Mouse (Mus musculus): ENCODE results near the gene Loxl3. TPM values are rescaled to one million over a fixed set of nuclear protein-coding genes. Genes with fewer than 3 reads are reported as not detected.

Loxl3 gene
- polyA plus RNA-seq, 1 experiment = 3.1 TPM

DNA sequence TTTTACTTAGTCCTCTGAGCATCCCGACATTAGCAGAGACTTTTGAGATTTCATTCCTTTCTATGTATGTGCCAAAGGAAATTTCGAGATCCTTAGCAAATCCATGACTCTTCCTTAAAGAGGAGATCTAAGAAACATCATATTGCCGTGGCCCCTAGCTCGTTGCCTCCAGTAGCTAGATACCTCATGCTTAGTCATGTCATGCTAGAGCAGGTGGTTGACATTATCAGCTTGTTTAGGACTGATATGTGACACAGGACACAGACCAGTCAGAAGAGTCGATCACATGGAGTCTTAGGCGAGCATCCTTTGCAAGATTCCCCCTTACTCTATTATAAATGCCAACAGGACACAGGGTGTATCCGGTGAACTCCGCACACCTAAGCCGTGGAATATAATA, 11.0 kb upstream of the Loxl3 start:
- WGBS = 89% methylated on average over 9 of the region's 9 CpGs
- no peak for TF ChIP-seq POLR2A (IDR thresholded peaks at IDR 0.05; ENCODE audit: low read depth, low read length)
- TF ChIP-seq CTCF (IDR thresholded peaks at IDR 0.05; ENCODE audit: extremely low read depth, insufficient read depth, insufficient read length, insufficient replicate concordance) = no peak
- Histone ChIP-seq H3K4me3 (ENCODE audit: extremely low read depth, insufficient read depth, insufficient read length) (no peak overlapping the region), H3K27me3 (ENCODE audit: control insufficient read depth, insufficient read depth, low read length) (no peaks in the 10 kb centered on the region), H3K36me3 (ENCODE audit: control insufficient read depth, insufficient read depth, low read length) (no peaks in the 10 kb centered on the region), H3K4me1 (ENCODE audit: control insufficient read depth, insufficient read depth, insufficient read length) (peaks cover 4% of the 10 kb centered on the region; the same call in 1 of the 2 replicates), H3K27ac (ENCODE audit: insufficient read depth, low read length) (no peak overlapping the region)
- DNase-seq (ENCODE audit: low read depth in 1 of 2, low spot score in 2 of 2) = no peak

DNA sequence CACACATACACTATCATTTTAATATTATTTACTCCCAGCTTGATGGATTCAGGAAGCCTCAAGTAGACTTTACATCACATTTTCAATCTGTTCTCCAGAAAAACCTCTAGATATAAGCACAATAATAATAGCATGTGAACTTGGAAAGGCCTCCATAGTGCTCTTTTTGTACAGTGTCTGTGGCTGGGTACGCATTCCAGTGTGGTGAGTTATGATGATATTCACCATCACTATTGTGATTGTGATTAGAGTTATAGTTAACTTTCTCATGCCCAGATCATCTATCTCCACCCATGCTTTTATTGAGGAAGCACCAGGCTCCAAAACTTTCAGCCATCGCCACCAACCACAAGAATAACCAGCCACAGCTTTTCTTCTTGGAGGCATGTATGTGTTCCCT, 10.2 kb upstream of the Loxl3 start:
- no peak for TF ChIP-seq CTCF (IDR thresholded peaks at IDR 0.05; ENCODE audit: extremely low read depth, insufficient read depth, insufficient read length, insufficient replicate concordance)
- no peak for TF ChIP-seq POLR2A (IDR thresholded peaks at IDR 0.05; ENCODE audit: low read depth, low read length)
- Histone ChIP-seq H3K27ac (ENCODE audit: insufficient read depth, low read length) (no peak overlapping the region), H3K36me3 (ENCODE audit: control insufficient read depth, insufficient read depth, low read length) (no peaks in the 10 kb centered on the region), H3K4me3 (ENCODE audit: extremely low read depth, insufficient read depth, insufficient read length) (no peak overlapping the region), H3K4me1 (ENCODE audit: control insufficient read depth, insufficient read depth, insufficient read length) (peaks cover 5% of the 10 kb centered on the region; the same call in 1 of the 2 replicates), H3K27me3 (ENCODE audit: control insufficient read depth, insufficient read depth, low read length) (no peaks in the 10 kb centered on the region)
- 93% methylated on average over 2 of the region's 2 CpGs for WGBS
- no peak for DNase-seq (ENCODE audit: low read depth in 1 of 2, low spot score in 2 of 2)

- Histone ChIP-seq H3K36me3 (ENCODE audit: control insufficient read depth, insufficient read depth, low read length) (no peaks in the 10 kb centered on the region), H3K4me3 (ENCODE audit: extremely low read depth, insufficient read depth, insufficient read length) (no peak overlapping the region), H3K27me3 (ENCODE audit: control insufficient read depth, insufficient read depth, low read length) (no peaks in the 10 kb centered on the region), H3K4me1 (ENCODE audit: control insufficient read depth, insufficient read depth, insufficient read length) (peaks cover 5% of the 10 kb centered on the region; the same call in 1 of the 2 replicates), H3K27ac (ENCODE audit: insufficient read depth, low read length) (no peak overlapping the region)
- DNase-seq (ENCODE audit: low read depth in 1 of 2, low spot score in 2 of 2) = no peak
- TF ChIP-seq POLR2A (IDR thresholded peaks at IDR 0.05; ENCODE audit: low read depth, low read length) (no peak), CTCF (IDR thresholded peaks at IDR 0.05; ENCODE audit: extremely low read depth, insufficient read depth, insufficient read length, insufficient replicate concordance) (no peak)
- 62% methylated on average over 4 of the region's 4 CpGs for WGBS
These were observed 9.6 kb upstream of the Loxl3 start for GRCm38 (mm10) chr6:83024421-83024820.

DNA sequence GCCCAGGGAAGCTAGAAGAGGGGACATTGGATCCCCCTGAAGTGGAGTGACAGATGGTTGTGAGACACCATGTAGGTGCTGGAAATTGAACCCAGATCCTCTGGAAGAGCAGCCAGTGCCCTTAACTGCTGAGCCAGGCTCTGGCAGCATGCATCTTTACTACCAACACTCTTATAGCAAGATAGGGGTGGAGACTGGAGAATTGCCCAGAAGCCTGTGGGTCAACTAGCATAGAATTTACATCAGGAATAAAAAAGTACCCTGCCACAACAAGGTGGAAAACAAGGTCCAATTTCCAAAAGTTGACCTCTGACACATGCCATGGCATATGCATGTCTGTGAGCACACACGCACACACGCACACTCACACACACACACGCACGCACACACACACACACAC, 8.8 kb upstream of the Loxl3 start:
- 97% methylated on average over 4 of the region's 4 CpGs for WGBS
- Histone ChIP-seq H3K4me1 (ENCODE audit: control insufficient read depth, insufficient read depth, insufficient read length) (peaks cover 5% of the 10 kb centered on the region; the same call in 1 of the 2 replicates), H3K27me3 (ENCODE audit: control insufficient read depth, insufficient read depth, low read length) (no peaks in the 10 kb centered on the region), H3K27ac (ENCODE audit: insufficient read depth, low read length) (no peak overlapping the region), H3K36me3 (ENCODE audit: control insufficient read depth, insufficient read depth, low read length) (no peaks in the 10 kb centered on the region), H3K4me3 (ENCODE audit: extremely low read depth, insufficient read depth, insufficient read length) (no peak overlapping the region)
- TF ChIP-seq POLR2A (IDR thresholded peaks at IDR 0.05; ENCODE audit: low read depth, low read length) (no peak), CTCF (IDR thresholded peaks at IDR 0.05; ENCODE audit: extremely low read depth, insufficient read depth, insufficient read length, insufficient replicate concordance) (no peak)
- DNase-seq (ENCODE audit: low read depth in 1 of 2, low spot score in 2 of 2) = no peak

DNA sequence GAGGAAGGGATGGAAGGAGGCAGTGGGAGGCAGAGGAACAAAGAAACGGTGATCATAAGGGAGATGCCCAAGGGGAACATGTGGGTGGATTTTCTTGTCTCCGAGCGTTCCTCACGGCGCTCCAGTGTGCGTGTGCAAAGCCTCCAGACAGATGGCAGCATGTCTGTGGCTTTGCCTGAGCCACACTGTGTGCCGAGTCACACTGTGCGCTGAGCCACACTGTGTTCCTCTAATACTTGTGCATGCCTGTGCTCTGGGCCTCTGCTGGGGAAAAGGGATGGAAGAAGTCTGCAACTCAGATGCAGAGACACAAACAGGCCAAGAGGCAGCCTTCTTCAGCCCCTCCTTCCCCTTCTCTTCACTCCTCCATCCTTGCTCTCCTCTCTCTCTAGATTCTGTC, 6.7 kb upstream of the Loxl3 start:
- Histone ChIP-seq H3K27ac (ENCODE audit: insufficient read depth, low read length) (no peak overlapping the region), H3K4me1 (ENCODE audit: control insufficient read depth, insufficient read depth, insufficient read length) (peaks cover 5% of the 10 kb centered on the region; the same call in 1 of the 2 replicates), H3K4me3 (ENCODE audit: extremely low read depth, insufficient read depth, insufficient read length) (no peak overlapping the region), H3K36me3 (ENCODE audit: control insufficient read depth, insufficient read depth, low read length) (peaks cover 13% of the 10 kb centered on the region), H3K27me3 (ENCODE audit: control insufficient read depth, insufficient read depth, low read length) (no peaks in the 10 kb centered on the region)
- 78% methylated on average over 8 of the region's 8 CpGs for WGBS
- TF ChIP-seq POLR2A (IDR thresholded peaks at IDR 0.05; ENCODE audit: low read depth, low read length) = no peak
- no peak for TF ChIP-seq CTCF (IDR thresholded peaks at IDR 0.05; ENCODE audit: extremely low read depth, insufficient read depth, insufficient read length, insufficient replicate concordance)
- no peak for DNase-seq (ENCODE audit: low read depth in 1 of 2, low spot score in 2 of 2)

GRCm38 (mm10) chr6:83027706-83028105, 6.3 kb upstream of the Loxl3 start:
- Histone ChIP-seq H3K4me3 (ENCODE audit: extremely low read depth, insufficient read depth, insufficient read length) (no peak overlapping the region), H3K27ac (ENCODE audit: insufficient read depth, low read length) (no peak overlapping the region), H3K36me3 (ENCODE audit: control insufficient read depth, insufficient read depth, low read length) (peaks cover 13% of the 10 kb centered on the region), H3K27me3 (ENCODE audit: control insufficient read depth, insufficient read depth, low read length) (no peaks in the 10 kb centered on the region), H3K4me1 (ENCODE audit: control insufficient read depth, insufficient read depth, insufficient read length) (peaks cover 5% of the 10 kb centered on the region; the same call in 1 of the 2 replicates)
- WGBS = 28% methylated on average over 8 of the region's 9 CpGs
- TF ChIP-seq CTCF (IDR thresholded peaks at IDR 0.05; ENCODE audit: extremely low read depth, insufficient read depth, insufficient read length, insufficient replicate concordance) = no peak
- TF ChIP-seq POLR2A (IDR thresholded peaks at IDR 0.05; ENCODE audit: low read depth, low read length) = no peak
- DNase-seq (ENCODE audit: low read depth in 1 of 2, low spot score in 2 of 2) = no peak

DNA sequence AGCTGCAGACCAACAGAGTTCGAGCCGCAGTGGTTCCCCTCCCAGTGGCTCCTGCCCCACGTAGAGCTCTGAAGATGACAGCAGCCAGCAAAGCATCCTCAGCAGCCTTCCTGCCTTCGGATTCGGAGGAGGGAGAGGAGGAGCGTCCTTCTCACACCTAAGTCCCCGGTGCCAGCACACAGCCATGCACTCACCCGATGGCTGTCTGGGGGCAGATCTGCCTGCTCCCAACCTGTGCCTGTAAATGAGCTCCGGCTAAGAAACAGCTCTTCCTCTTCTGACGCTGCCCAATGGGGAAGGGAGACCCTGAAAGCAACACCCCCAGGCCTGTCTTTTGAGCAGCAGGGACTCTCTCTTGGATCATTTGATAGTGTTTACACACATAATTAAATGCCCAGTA, 4.2 kb upstream of the Loxl3 start:
- whole genome bisulfite sequencing = 87% methylated on average over 10 of the region's 10 CpGs
- peaks cover 13% of the 10 kb centered on the region for H3K36me3 ChIP-seq (ENCODE audit: control insufficient read depth, insufficient read depth, low read length)
- H3K4me3 ChIP-seq (ENCODE audit: extremely low read depth, insufficient read depth, insufficient read length) = no peak overlapping the region
- no peak overlapping the region for H3K27ac ChIP-seq (ENCODE audit: insufficient read depth, low read length)
- no peak for TF ChIP-seq POLR2A (IDR thresholded peaks at IDR 0.05; ENCODE audit: low read depth, low read length)
- TF ChIP-seq CTCF (IDR thresholded peaks at IDR 0.05; ENCODE audit: extremely low read depth, insufficient read depth, insufficient read length, insufficient replicate concordance) = no peak
- DNase-seq (ENCODE audit: low read depth in 1 of 2, low spot score in 2 of 2) = no peak
- H3K27me3 ChIP-seq (ENCODE audit: control insufficient read depth, insufficient read depth, low read length) = no peaks in the 10 kb centered on the region
- H3K4me1 ChIP-seq (ENCODE audit: control insufficient read depth, insufficient read depth, insufficient read length) = peaks cover 5% of the 10 kb centered on the region; the same call in 1 of the 2 replicates
